ENCODE assay signal across 13 mouse cellular contexts in the genomic region with DNA sequence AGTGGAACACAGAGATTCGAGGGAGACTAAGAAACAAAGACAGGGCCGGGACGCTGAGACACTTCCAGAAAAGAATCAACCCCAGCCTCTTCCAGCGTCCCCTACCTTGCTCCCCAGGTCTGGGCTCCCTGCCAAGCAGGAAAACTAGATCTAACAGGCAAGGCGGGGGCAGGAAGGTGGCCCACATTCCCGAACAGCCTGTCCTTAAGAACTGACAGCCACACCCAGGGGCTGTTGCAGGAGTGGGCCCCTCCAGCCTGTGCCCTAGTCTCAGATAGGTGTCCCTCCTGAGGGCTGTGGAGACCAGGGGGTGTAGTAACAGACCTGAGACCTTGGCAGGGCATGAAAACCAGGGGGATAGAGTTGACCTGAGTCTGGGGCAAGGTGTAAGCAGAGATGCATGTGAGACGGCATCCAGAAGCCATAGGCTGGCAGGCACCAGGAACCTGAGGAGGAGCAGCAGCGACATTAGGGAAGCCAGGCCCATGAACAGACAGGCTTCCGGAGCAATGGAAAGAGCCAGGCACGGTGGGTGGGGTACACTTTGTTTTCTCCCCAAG. TPM values are rescaled to one million over a fixed set of nuclear protein-coding genes. Genes with fewer than 3 reads are reported as not detected.
A peak's percentile ranks its signal among the peaks of the same experiment; 100 is the strongest.
DNase-seq lines count a peak whose midpoint lies in the region; ATAC-seq and TF ChIP-seq lines count a peak whose summit lies in the region.
"Had no signal": no experiment of that assay in that cellular context is flagged by ENCODE, and none has a peak within 500 bp of the region (broad histone marks: within the 10 kb centered on the region; RNA-seq: fewer than 3 reads in every experiment).

A gene (plus strand): TSS at position 510 of the 560 bp plus-strand sequence.

- no peak within 1 kb of the TSS for H3K4me2 ChIP-seq in kidney, embryonic 16.5 days (replicated peaks; ENCODE audit: low read depth, low read length)

- H3K9ac ChIP-seq in heart, adult 2 months (ENCODE audit: low read depth, low read length): peak within 1 kb of the TSS; percentile 25; the same call in 1 of the 2 replicates
- H3K9ac ChIP-seq in kidney, embryonic 16.5 days (replicated peaks; ENCODE audit: low read length): 0 out of 2 replicates have a peak within 1 kb of the TSS, but pooled peaks have one; percentile 26

- peaks cover 3% of the 10 kb centered on the region for H3K4me1 ChIP-seq in heart, adult 2 months (ENCODE audit: control insufficient read depth, insufficient read depth, low read length)
- H3K4me1 ChIP-seq in kidney, embryonic 16.5 days (ENCODE audit: insufficient read depth, low read length): 0 out of 2 replicates have a peak, but pooled peaks cover 2% of the 10 kb centered on the region

- peak within 1 kb of the TSS; percentile 18; the same call in 1 of the 2 replicates for H3K27ac ChIP-seq in layer of hippocampus, adult 2 months
- peak within 1 kb of the TSS; percentile 47 for H3K27ac ChIP-seq in heart, adult 2 months
- peak within 1 kb of the TSS; percentile 43 for H3K27ac ChIP-seq in kidney, embryonic 16.5 days (ENCODE audit: low read length)

- H3K79me2 ChIP-seq in heart, adult 2 months (replicated peaks; ENCODE audit: control insufficient read depth, insufficient read depth, low read length): no peaks in the 10 kb centered on the region

- WGBS in heart, adult 2 months: 41% methylated on average over 10 of the region's 10 CpGs
- WGBS in kidney, embryonic 16.5 days: 64% methylated on average over 10 of the region's 10 CpGs

- no peak within 1 kb of the TSS for H3K4me3 ChIP-seq in layer of hippocampus, adult 2 months
- no peak within 1 kb of the TSS for H3K4me3 ChIP-seq in heart, adult 2 months
- no peak within 1 kb of the TSS for H3K4me3 ChIP-seq in kidney, embryonic 16.5 days (ENCODE audit: low read length)

- no peak for TF ChIP-seq EP300 in heart, adult 2 months (IDR thresholded peaks at IDR 0.05; ENCODE audit: insufficient read depth, low read depth, low read length)

- no peak for DNase-seq in layer of hippocampus, adult 2 months (ENCODE audit: low spot score in 2 of 2)
- DNase-seq in layer of hippocampus, postnatal 10 days (ENCODE audit: low spot score in 2 of 2): no peak
- peak; percentile 62 to 64 for DNase-seq in heart, adult 2 months
- peak; percentile 79 for DNase-seq in lung, postnatal 36 days
- DNase-seq in thymus, postnatal 10 days (ENCODE audit: low spot score in 2 of 2): no peak
- DNase-seq in embryo, embryonic 9.5 days (ENCODE audit: extremely low spot score): no peak
- no peak for DNase-seq in spleen, adult 18-20 months
- DNase-seq: retina, postnatal 1 day; thymus, postnatal 4 days had no signal

- no peak for TF ChIP-seq POLR2A in heart, adult 2 months (IDR thresholded peaks at IDR 0.05; ENCODE audit: insufficient read depth, low read depth, low read length)

- 0 out of 2 replicates have a peak, but pooled peaks have one; percentile 44 for ATAC-seq in kidney, embryonic 16.5 days (ENCODE audit: low FRiP score, low TSS enrichment)
- ATAC-seq: midbrain, embryonic 16.5 days had no signal

- TF ChIP-seq CTCF in layer of hippocampus, adult 2 months (conservative IDR thresholded peaks at IDR 0.05): no peak
- no peak for TF ChIP-seq CTCF in heart, adult 2 months (IDR thresholded peaks at IDR 0.05)

- H3K9me3 ChIP-seq in kidney, embryonic 16.5 days (ENCODE audit: low read length): no peaks in the 10 kb centered on the region

- H3K27me3 ChIP-seq in heart, adult 2 months (ENCODE audit: control insufficient read depth, insufficient read depth, low read length): no peaks in the 10 kb centered on the region
- no peaks in the 10 kb centered on the region for H3K27me3 ChIP-seq in kidney, embryonic 16.5 days (ENCODE audit: insufficient read depth, low read length)

- intact Hi-C loops in heart, adult 2 months (cut with DNase I): no loop called here

- H3K36me3 ChIP-seq in heart, adult 2 months (ENCODE audit: control insufficient read depth, insufficient read depth, low read length): no peaks in the 10 kb centered on the region
- peaks cover 11% of the 10 kb centered on the region for H3K36me3 ChIP-seq in kidney, embryonic 16.5 days (ENCODE audit: insufficient read depth, low read length)

RNA-seq across cellular contexts. Expression of the gene that starts here (rescaled TPM):
- total RNA-seq in layer of hippocampus, adult 2 months (2021): not detected
- not detected for total RNA-seq in layer of hippocampus, postnatal 10 days (2021)
- total RNA-seq in heart, adult 2 months (2021): not detected
- not detected in 2 replicates for polyA plus RNA-seq in heart, adult 2 months (2012; rRNA removed)
- 0.10 and 0.24 TPM in 2 replicates for polyA plus RNA-seq in kidney, embryonic 16.5 days (2015; fragmentation: Nextera tagmentation; extraction: Ambion mirVana)
- total RNA-seq: left cerebral cortex, postnatal 10 days had no signal
- polyA plus RNA-seq: hindbrain, embryonic 11.5 days had no signal

Comparison
In these comparisons a context has a peak if more than half of its experiments do, and no peak if none do; other contexts are left out.
1. Peak in DNase-seq, H3K27ac ChIP-seq and H3K9ac ChIP-seq in heart, adult 2 months; RNA of the gene not detected or under 1 TPM.
2. Peak in ATAC-seq, H3K27ac ChIP-seq and H3K9ac ChIP-seq in kidney, embryonic 16.5 days; RNA of the gene not detected or under 1 TPM.